7 mouse cellular contexts compared by ENCODE assay signal in the genomic region with DNA sequence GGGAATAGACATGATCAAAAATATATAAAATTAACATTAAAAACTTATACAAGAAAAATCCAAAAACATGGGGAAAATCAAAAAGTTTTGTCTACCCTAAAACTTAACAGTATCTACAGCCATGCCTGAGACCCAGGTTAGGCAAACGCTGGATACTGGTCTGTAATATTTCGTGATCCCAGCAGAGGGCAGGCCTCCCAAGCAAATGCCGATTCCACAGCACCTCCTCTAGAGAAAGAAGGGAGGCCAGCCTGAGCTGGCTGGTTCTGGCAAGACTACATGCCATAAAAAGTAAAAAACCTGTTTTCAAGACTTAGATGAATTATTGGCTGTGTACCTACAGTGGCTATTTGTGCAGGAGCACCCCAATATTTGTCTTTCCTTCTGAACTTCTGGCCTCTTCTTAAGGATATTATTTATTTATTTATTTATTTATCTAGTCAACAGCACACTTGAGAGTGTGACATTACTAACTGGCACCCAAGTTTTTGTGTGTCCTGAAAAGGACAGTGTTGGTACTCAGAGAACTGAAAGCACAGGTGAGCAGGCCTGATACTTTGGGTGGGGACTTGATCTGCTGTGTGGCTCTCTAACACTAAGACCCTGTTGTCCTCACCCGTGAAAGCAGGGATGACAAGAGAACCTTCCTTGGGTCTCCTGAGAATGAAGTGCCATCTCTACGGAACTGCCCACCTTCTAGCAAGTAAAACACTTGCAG.
A peak's percentile ranks its signal among the peaks of the same experiment; 100 is the strongest.
DNase-seq lines count a peak whose midpoint lies in the region; ATAC-seq and TF ChIP-seq lines count a peak whose summit lies in the region.

No protein-coding gene starts in this region.

- peak; percentile 88; the same call in 1 of the 2 replicates for TF ChIP-seq EP300 in heart, adult 2 months (IDR thresholded peaks at IDR 0.05; ENCODE audit: insufficient read depth, low read depth, low read length)

- H3K4me3 ChIP-seq in embryonic facial prominence, embryonic 12.5 days: no peak overlapping the region
- no peak overlapping the region for H3K4me3 ChIP-seq in heart, adult 2 months
- no peak overlapping the region for H3K4me3 ChIP-seq in kidney, embryonic 15.5 days (replicated peaks)
- H3K4me3 ChIP-seq in limb, embryonic 14.5 days (replicated peaks; ENCODE audit: low read length): no peak overlapping the region

- peak; percentile 88 for DNase-seq in adrenal gland, postnatal 14 days
- peak; percentile 78 to 84 for DNase-seq in heart, adult 2 months
- peak; percentile 81 for DNase-seq in limb, embryonic 14.5 days (ENCODE audit: low spot score)
- peak; percentile 40 to 47 for DNase-seq in monocyte, adult 2 months (ENCODE audit: low read depth in 1 of 2, low spot score in 2 of 2)
- DNase-seq in spleen, postnatal 14 days (ENCODE audit: low spot score in 2 of 2): peak; percentile 19 to 53

- H3K27me3 ChIP-seq in embryonic facial prominence, embryonic 12.5 days: no peaks in the 10 kb centered on the region
- no peaks in the 10 kb centered on the region for H3K27me3 ChIP-seq in heart, adult 2 months (ENCODE audit: control insufficient read depth, insufficient read depth, low read length)
- H3K27me3 ChIP-seq in kidney, embryonic 15.5 days: no peaks in the 10 kb centered on the region
- no peaks in the 10 kb centered on the region for H3K27me3 ChIP-seq in limb, embryonic 14.5 days (ENCODE audit: control insufficient read depth, insufficient read depth, low read length)

- no peak overlapping the region for H3K4me2 ChIP-seq in embryonic facial prominence, embryonic 12.5 days (replicated peaks)
- no peak overlapping the region for H3K4me2 ChIP-seq in kidney, embryonic 15.5 days
- no peak overlapping the region for H3K4me2 ChIP-seq in limb, embryonic 14.5 days (replicated peaks; ENCODE audit: low read depth, low read length, severe bottlenecking)

- WGBS in embryonic facial prominence, embryonic 12.5 days: 32% methylated on average over 5 of the region's 5 CpGs
- 34% methylated on average over 5 of the region's 5 CpGs for WGBS in heart, adult 2 months
- WGBS in kidney, embryonic 15.5 days: 36% methylated on average over 5 of the region's 5 CpGs
- 37% methylated on average over 5 of the region's 5 CpGs for WGBS in limb, embryonic 14.5 days

- no peaks in the 10 kb centered on the region for H3K79me2 ChIP-seq in heart, adult 2 months (replicated peaks; ENCODE audit: control insufficient read depth, insufficient read depth, low read length)

- H3K36me3 ChIP-seq in embryonic facial prominence, embryonic 12.5 days: no peaks in the 10 kb centered on the region
- H3K36me3 ChIP-seq in heart, adult 2 months (ENCODE audit: control insufficient read depth, insufficient read depth, low read length): no peaks in the 10 kb centered on the region; the same call in 1 of the 2 replicates
- no peaks in the 10 kb centered on the region for H3K36me3 ChIP-seq in kidney, embryonic 15.5 days
- no peaks in the 10 kb centered on the region for H3K36me3 ChIP-seq in limb, embryonic 14.5 days (ENCODE audit: control insufficient read depth, insufficient read depth, low read length)

- H3K9ac ChIP-seq in embryonic facial prominence, embryonic 12.5 days: no peak overlapping the region
- no peak overlapping the region for H3K9ac ChIP-seq in heart, adult 2 months (ENCODE audit: low read depth, low read length)
- H3K9ac ChIP-seq in kidney, embryonic 15.5 days: no peak overlapping the region
- H3K9ac ChIP-seq in limb, embryonic 14.5 days (ENCODE audit: low read depth, low read length, severe bottlenecking): no peak overlapping the region

- intact Hi-C loops in heart, adult 2 months (cut with DNase I): loop anchor here (1.0 to 5.0 kb wide), 4 partner anchors 77 to 643 kb away; a partner anchor contains a TSS

- no peaks in the 10 kb centered on the region for H3K9me3 ChIP-seq in embryonic facial prominence, embryonic 12.5 days
- no peaks in the 10 kb centered on the region for H3K9me3 ChIP-seq in kidney, embryonic 15.5 days (replicated peaks)
- no peaks in the 10 kb centered on the region for H3K9me3 ChIP-seq in limb, embryonic 14.5 days (ENCODE audit: control insufficient read depth, low read length)

- TF ChIP-seq POLR2A in heart, adult 2 months (IDR thresholded peaks at IDR 0.05; ENCODE audit: insufficient read depth, low read depth, low read length): no peak
- no peak for TF ChIP-seq POLR2A in limb, embryonic 14.5 days (IDR thresholded peaks at IDR 0.05; ENCODE audit: borderline replicate concordance, extremely low read depth, insufficient read depth, insufficient read length)

- peak; percentile 66 for ATAC-seq in embryonic facial prominence, embryonic 12.5 days (ENCODE audit: insufficient number of reproducible peaks, insufficient read depth, low FRiP score, low TSS enrichment)
- peak; percentile 70 for ATAC-seq in kidney, embryonic 15.5 days (replicated peaks; ENCODE audit: low FRiP score)
- ATAC-seq in limb, embryonic 14.5 days (ENCODE audit: low FRiP score, low read depth): peak; percentile 87

- H3K27ac ChIP-seq in embryonic facial prominence, embryonic 12.5 days: no peak overlapping the region
- no peak overlapping the region for H3K27ac ChIP-seq in heart, adult 2 months
- no peak overlapping the region for H3K27ac ChIP-seq in kidney, embryonic 15.5 days
- H3K27ac ChIP-seq in limb, embryonic 14.5 days (replicated peaks; ENCODE audit: low read depth, low read length): no peak overlapping the region

- TF ChIP-seq CTCF in heart, adult 2 months (IDR thresholded peaks at IDR 0.05): peak; percentile 89

- peaks cover 7% of the 10 kb centered on the region; the same call in 1 of the 2 replicates for H3K4me1 ChIP-seq in embryonic facial prominence, embryonic 12.5 days
- H3K4me1 ChIP-seq in heart, adult 2 months (ENCODE audit: control insufficient read depth, insufficient read depth, low read length): peaks cover 5% of the 10 kb centered on the region
- H3K4me1 ChIP-seq in kidney, embryonic 15.5 days: peaks cover 12% of the 10 kb centered on the region
- H3K4me1 ChIP-seq in limb, embryonic 14.5 days (ENCODE audit: control insufficient read depth, insufficient read depth, low read length): peaks cover 3% of the 10 kb centered on the region; the same call in 1 of the 2 replicates

Comparison
In these comparisons a context has a peak if more than half of its experiments do, and no peak if none do; other contexts are left out.
1. DNase-seq: peak in every context shown above with its lines; median percentile 88 in adrenal gland, postnatal 14 days; 81 in heart, adult 2 months; 81 in limb, embryonic 14.5 days; 44 in monocyte, adult 2 months; 36 in spleen, postnatal 14 days.